Mouse (Mus musculus) neutrophil, adult 83 days (primary cell): ENCODE data around the gene Epha1. TPM values are rescaled to one million over a fixed set of nuclear protein-coding genes. Genes with fewer than 3 reads are reported as not detected.

Source experiments
- total RNA-seq, 2 experiments: library from RNA; stranded (reverse); gene quantifications; one replicate each; pipeline ENCODE4 v1.2.4; 2023

Gene Epha1
- under 1 TPM in 1 of 2 experiments, not detected in 1; 0.29 TPM for total RNA-seq

GRCm38 (mm10) chr6:42372816-42373547 lies at the start of gene Epha1:
Gene Epha1 (minus strand): TSS chr6:42373268.

GRCm38 (mm10) chr6:42405134-42405533 lies 32.1 kb upstream of the Epha1 start, which contains the start of gene Tas2r135:
Gene Tas2r135 (plus strand): TSS chr6:42405434.

GRCm38 (mm10) chr6:42399938-42400337 lies 26.9 kb upstream of the Epha1 start, which contains the start of gene Tas2r143:
Gene Tas2r143 (plus strand): TSS chr6:42400238.

GRCm38 (mm10) chr6:42349426-42350020 lies 23.5 kb downstream of the Epha1 start, which contains the start of gene Zyx:
Gene Zyx (plus strand): TSS chr6:42349630.

GRCm38 (mm10) chr6:42324482-42325267 lies 48.4 kb downstream of the Epha1 start, which contains the start of gene Fam131b:
Gene Fam131b (minus strand): TSS chr6:42324643.

Other genes with a start within 250 kb of the Epha1 start
- not detected for gene Tas2r139, start 232.3 kb downstream of the Epha1 start, total RNA-seq
- not detected for gene Tas2r144, start 157.9 kb downstream of the Epha1 start, total RNA-seq
- 1 to 10 TPM; 3.3 to 5.1 TPM for gene Gstk1, start 127.3 kb downstream of the Epha1 start, total RNA-seq
- not detected for gene Tmem139, start 111.3 kb downstream of the Epha1 start, total RNA-seq
- 10 to 100 TPM; 59.8 to 66.3 TPM for gene Casp2, start 108.3 kb downstream of the Epha1 start, total RNA-seq
- under 1 TPM; 0.15 TPM for gene Clcn1, start 86.6 kb downstream of the Epha1 start, total RNA-seq
- not detected for gene Fam131b, start 48.6 kb downstream of the Epha1 start, total RNA-seq
- gene Zyx, start 23.6 kb downstream of the Epha1 start, total RNA-seq: 100 to 1,000 TPM; 661 to 678 TPM
- gene Tas2r143, start 27.0 kb upstream of the Epha1 start, total RNA-seq: 1 to 10 TPM; 2.9 to 3.2 TPM
- gene Tas2r135, start 32.2 kb upstream of the Epha1 start, total RNA-seq: 1 to 10 TPM; 3.4 to 3.5 TPM
- gene Tas2r126, start 61.3 kb upstream of the Epha1 start, total RNA-seq: 1 to 10 TPM; 1.0 to 1.7 TPM
- gene Olfr458, start 91.9 kb upstream of the Epha1 start, total RNA-seq: not detected
- gene Olfr457, start 103.1 kb upstream of the Epha1 start, total RNA-seq: not detected
- not detected for gene Olfr456, start 113.9 kb upstream of the Epha1 start, total RNA-seq
- not detected for gene Olfr455, start 174.3 kb upstream of the Epha1 start, total RNA-seq
- not detected for gene Tcaf3, start 224.4 kb upstream of the Epha1 start, total RNA-seq